Mouse (Mus musculus) CH12.LX (cell line): ENCODE results near the gene Clcc1. TPM values are rescaled to one million over a fixed set of nuclear protein-coding genes. Genes with fewer than 3 reads are reported as not detected.
A peak's percentile ranks its signal among the peaks of the same experiment; 100 is the strongest.

ENCODE experiments used
- DNase-seq: peaks from one replicate; pipeline ENCODE4 v3.0.0-alpha.2; 2013; ENCODE audit errors: extremely low read depth
- H3K27ac ChIP-seq: 2 replicates; pipeline ENCODE4 v1.5.1; 2012; ENCODE audit warnings: low read depth, mild to moderate bottlenecking, control low read depth, moderate library complexity; ENCODE audit not compliant: insufficient read depth
- H3K27me3 ChIP-seq: replicated peaks from 2 replicates; pipeline ENCODE3; 2012; ENCODE audit warnings: inconsistent platforms
- H3K36me3 ChIP-seq, 2 experiments: replicated peaks in 1 of 2; 2 replicates each; pipeline versions ENCODE3 to v1.6.1; 2012; ENCODE audit warnings: inconsistent platforms in 1 of 2, low read length in 1 of 2, mild to moderate bottlenecking in 1 of 2, mixed read lengths in 1 of 2, moderate library complexity in 1 of 2; ENCODE audit not compliant: control insufficient read depth in 1 of 2, insufficient read depth in 1 of 2
- H3K4me1 ChIP-seq, 2 experiments: 2 replicates each; pipeline ENCODE4 v1.6.1; 2012; ENCODE audit warnings: inconsistent platforms in 1 of 2, moderate library complexity in 1 of 2; ENCODE audit not compliant: insufficient read depth in 2 of 2, control insufficient read depth in 1 of 2
- H3K4me2 ChIP-seq: 2 replicates; pipeline ENCODE4 v1.6.1; 2012; ENCODE audit warnings: low read depth, mild to moderate bottlenecking, control low read depth; ENCODE audit not compliant: poor library complexity, insufficient read depth, severe bottlenecking
- H3K4me3 ChIP-seq, 3 experiments: fragments of 150-350 bp in 1 of 3; sonication (generic) in 1 of 3; replicated peaks in 1 of 3; 2 replicates each; pipeline versions ENCODE3 to v1.5.1; 2011 to 2012; ENCODE audit warnings: low read depth in 2 of 3, low read length in 2 of 3, mild to moderate bottlenecking in 2 of 3, moderate library complexity in 2 of 3, control low read depth in 1 of 3, improper control_type of control experiment in 1 of 3, inconsistent platforms in 1 of 3, mixed read lengths in 1 of 3; ENCODE audit not compliant: poor library complexity in 1 of 3
- H3K79me2 ChIP-seq: replicated peaks from 2 replicates; pipeline ENCODE4 v1.6.1; 2012; ENCODE audit warnings: mild to moderate bottlenecking, moderate library complexity; ENCODE audit not compliant: control insufficient read depth, poor library complexity, insufficient read depth, severe bottlenecking; ENCODE audit errors: extremely low read depth
- H3K9ac ChIP-seq: 2 replicates; pipeline ENCODE4 v1.6.1; 2012; ENCODE audit warnings: low read depth, mild to moderate bottlenecking, control low read depth, moderate library complexity; ENCODE audit not compliant: insufficient read depth
- H3K9me3 ChIP-seq: replicated peaks from 2 replicates; pipeline ENCODE3; 2012; ENCODE audit warnings: low read length, inconsistent platforms, mixed read lengths
- BHLHE40 ChIP-seq: IDR thresholded peaks from 2 replicates; pipeline ENCODE4 v1.6.1; 2011; ENCODE audit warnings: mild to moderate bottlenecking, low read depth, low read length, improper control_type of control experiment
- CHD1 ChIP-seq: IDR thresholded peaks from 2 replicates; pipeline ENCODE4 v1.6.1; 2012; ENCODE audit warnings: low read depth, low read length, improper control_type of control experiment, inconsistent platforms
- CHD2 ChIP-seq: IDR thresholded peaks from 2 replicates; pipeline ENCODE4 v1.6.1; 2011; ENCODE audit warnings: low read length, improper control_type of control experiment
- CTCF ChIP-seq, 2 experiments: IDR thresholded peaks in 1 of 2; conservative IDR thresholded peaks in 1 of 2; 2 replicates each; pipeline ENCODE4 v1.5.1; 2011 to 2012; ENCODE audit warnings: low read depth in 2 of 2, low read length in 2 of 2, improper control_type of control experiment in 1 of 2, inconsistent platforms in 1 of 2, mild to moderate bottlenecking in 1 of 2, moderate library complexity in 1 of 2
- EP300 ChIP-seq: IDR thresholded peaks from 2 replicates; pipeline ENCODE4 v1.6.1; 2011; ENCODE audit warnings: low read length, improper control_type of control experiment
- GABPA ChIP-seq: IDR thresholded peaks from 2 replicates; pipeline ENCODE4 v1.6.1; 2012; ENCODE audit warnings: low read depth, low read length, improper control_type of control experiment, inconsistent platforms; ENCODE audit not compliant: insufficient replicate concordance
- IRF4 ChIP-seq: IDR thresholded peaks from 2 replicates; pipeline ENCODE4 v1.6.1; 2014; ENCODE audit warnings: low read depth, mild to moderate bottlenecking, inconsistent platforms, low read length, improper control_type of control experiment
- MAZ ChIP-seq: IDR thresholded peaks from 2 replicates; pipeline ENCODE4 v1.6.1; 2012; ENCODE audit warnings: low read depth, mild to moderate bottlenecking, inconsistent platforms, low read length, improper control_type of control experiment, moderate library complexity
- MEF2A ChIP-seq: IDR thresholded peaks from 2 replicates; pipeline ENCODE4 v1.6.1; 2014; ENCODE audit warnings: low read depth, mild to moderate bottlenecking, inconsistent platforms, low read length, improper control_type of control experiment, borderline replicate concordance
- MXI1 ChIP-seq: IDR thresholded peaks from 2 replicates; pipeline ENCODE4 v1.6.1; 2011; ENCODE audit warnings: mild to moderate bottlenecking, low read depth, low read length, improper control_type of control experiment
- POLR2A ChIP-seq: IDR thresholded peaks from 2 replicates; pipeline ENCODE4 v1.6.1; 2011; ENCODE audit warnings: low read depth, mild to moderate bottlenecking, improper control_type of control experiment, low read length
- RAD21 ChIP-seq: IDR thresholded peaks from 2 replicates; pipeline ENCODE4 v1.6.1; 2011; ENCODE audit warnings: low read depth, mild to moderate bottlenecking, low read length, improper control_type of control experiment, moderate library complexity
- SIN3A ChIP-seq: IDR thresholded peaks from 2 replicates; pipeline ENCODE4 v1.6.1; 2012; ENCODE audit warnings: low read length, improper control_type of control experiment, inconsistent platforms
- SMC3 ChIP-seq: IDR thresholded peaks from 2 replicates; pipeline ENCODE4 v1.6.1; 2011; ENCODE audit warnings: low read depth, low read length, improper control_type of control experiment
- USF2 ChIP-seq: conservative IDR thresholded peaks from 2 replicates; pipeline ENCODE4 v1.6.1; 2011; ENCODE audit warnings: low read depth, low read length, improper control_type of control experiment
- ZC3H11A ChIP-seq: IDR thresholded peaks from 2 replicates; pipeline ENCODE4 v1.6.1; 2012; ENCODE audit warnings: low read depth, mild to moderate bottlenecking, inconsistent platforms, low read length, improper control_type of control experiment
- ZKSCAN1 ChIP-seq: IDR thresholded peaks from 2 replicates; pipeline ENCODE4 v1.6.1; 2012; ENCODE audit warnings: low read depth, inconsistent platforms, low read length, improper control_type of control experiment, borderline replicate concordance
- dilution Hi-C: fragments of 300-500 bp; cut with MboI; formaldehyde crosslinking; loops from 2 replicates; pipeline ENCODE4 v1.14.3; 2020; ENCODE audit warnings: low sequenced_read_pairs; ENCODE audit not compliant: extremely low pct_unique_long_range_greater_than_20kb, extremely low pct_ligation_motif_present
- in situ Hi-C: fragments of 300-500 bp; cut with MboI; formaldehyde crosslinking; loops from 3 replicates; pipeline ENCODE4 v1.14.3; 2019; ENCODE audit warnings: low sequenced_read_pairs, low pct_ligation_motif_present, low pct_unique_long_range_greater_than_20kb, mixed read lengths
- polyA plus RNA-seq: library from polyadenylated mRNA; unstranded; fragments of >175 nt; gene quantifications from 2 replicates; pipeline ENCODE4 v1.2.1, GENCODE M21; 2012; ENCODE audit warnings: low read depth; ENCODE audit not compliant: insufficient read length
- total RNA-seq, 2 experiments: library from RNA; depleted of rRNA; stranded (reverse); fragments of 300-350 nt in 1 of 2; fragments of >200 nt in 1 of 2; gene quantifications; 2 replicates each; pipeline ENCODE4 v1.2.3; 2012 to 2014

Clcc1 gene
- total and polyA plus RNA-seq, 3 experiments = 31.6 to 51.4 (median 36.3) TPM

GRCm38 (mm10) chr3:108701256-108701655 is 47.5 kb downstream of the Clcc1 start:
- Histone ChIP-seq H3K9me3 (no peaks in the 10 kb centered on the region), H3K79me2 (no peaks in the 10 kb centered on the region), H3K4me1 (peaks cover 13 to 26% of the 10 kb centered on the region in 2 experiments), H3K27me3 (no peaks in the 10 kb centered on the region), H3K4me3 (no peak overlapping the region), H3K4me2 (no peak overlapping the region), H3K27ac (no peak overlapping the region), H3K9ac (no peak overlapping the region), H3K36me3 (peaks cover 7 to 32% of the 10 kb centered on the region in 2 experiments)
- in situ Hi-C loops = no loop called here
- dilution Hi-C loops = no loop called here
- no peak for DNase-seq
- peak; percentile 62 for TF ChIP-seq SMC3
- peak; percentile 7 to 73; a peak in 2 of 4 replicates for TF ChIP-seq CTCF (conservative IDR thresholded peaks at IDR 0.05 in 1 of 2, IDR thresholded peaks at IDR 0.05 in 1 of 2; ENCODE audit: low read depth in 2 of 2, low read length in 2 of 2)
- no peak for TF ChIP-seq BHLHE40
- no peak for TF ChIP-seq MXI1
- TF ChIP-seq MEF2A = no peak
- TF ChIP-seq RAD21 = peak; percentile 72
- no peak for TF ChIP-seq USF2
- no peak for TF ChIP-seq ZC3H11A

- in situ Hi-C loops = no loop called here
- no peak overlapping the region for H3K4me3 ChIP-seq
- H3K79me2 ChIP-seq = no peaks in the 10 kb centered on the region
- no peak overlapping the region for H3K27ac ChIP-seq
- 0 out of 2 replicates have a peak overlapping the region, but pooled peaks have one; percentile 41 for H3K4me2 ChIP-seq
- TF ChIP-seq POLR2A (no peak), IRF4 (peak; percentile 23; the same call in 1 of the 2 replicates), MAZ (no peak), GABPA (no peak), ZKSCAN1 (no peak), CHD1 (no peak), MEF2A (peak; percentile 82), SMC3 (no peak), SIN3A (0 out of 2 replicates have a peak, but pooled peaks have one; percentile 24), CHD2 (no peak), EP300 (no peak)
- TF ChIP-seq, all 38 proteins: peak for 3
- Histone ChIP-seq H3K9me3 (no peaks in the 10 kb centered on the region), H3K9ac (no peak overlapping the region), H3K27me3 (no peaks in the 10 kb centered on the region), H3K36me3 (peaks cover 5 to 24% of the 10 kb centered on the region in 2 experiments), H3K4me1 (peaks cover 13 to 26% of the 10 kb centered on the region in 2 experiments)
- DNase-seq = peak; percentile 61
- dilution Hi-C loops = no loop called here
These were observed 49.1 kb downstream of the Clcc1 start for GRCm38 (mm10) chr3:108702789-108703188.
